Mouse (Mus musculus) liver, adult 2 months (tissue): Measurements from ENCODE around the gene Med15.

ENCODE experiments used
- CTCF ChIP-seq: fragments of 200-500 bp; IDR thresholded peaks from 2 replicates; pipeline ENCODE4 v1.5.1; 2011; ENCODE audit warnings: low read depth, low read length, control low read depth
- POLR2A ChIP-seq: fragments of 200-500 bp; IDR thresholded peaks from 2 replicates; pipeline ENCODE4 v1.6.1; 2011; ENCODE audit warnings: low read length, control low read depth; ENCODE audit not compliant: insufficient read depth; ENCODE audit errors: extremely low read depth

GRCm38 (mm10) chr16:17646310-17647114, 86.2 kb downstream of the Med15 start, which contains the start of gene Ccdc74a:
- TF ChIP-seq CTCF (no peak), POLR2A (no peak)
